Mouse (Mus musculus) sigmoid colon, adult 10 weeks (tissue): Measurements from ENCODE around the gene Lpar5. TPM values are rescaled to one million over a fixed set of nuclear protein-coding genes. Genes with fewer than 3 reads are reported as not detected.

Experiments
- polyA plus RNA-seq: library from polyadenylated mRNA; stranded (reverse); fragments of 350-450 nt; fragmentation: Illumina TruSeq; extraction: RNeasy Lipid Tissue Mini Kit (QIAGEN cat#74804); gene quantifications from one replicate; pipeline ENCODE4 v1.2.3, GENCODE M21; 2014; ENCODE audit warnings: low read depth, low replicate concordance

The Lpar5 gene
- 3.2 TPM for polyA plus RNA-seq

DNA sequence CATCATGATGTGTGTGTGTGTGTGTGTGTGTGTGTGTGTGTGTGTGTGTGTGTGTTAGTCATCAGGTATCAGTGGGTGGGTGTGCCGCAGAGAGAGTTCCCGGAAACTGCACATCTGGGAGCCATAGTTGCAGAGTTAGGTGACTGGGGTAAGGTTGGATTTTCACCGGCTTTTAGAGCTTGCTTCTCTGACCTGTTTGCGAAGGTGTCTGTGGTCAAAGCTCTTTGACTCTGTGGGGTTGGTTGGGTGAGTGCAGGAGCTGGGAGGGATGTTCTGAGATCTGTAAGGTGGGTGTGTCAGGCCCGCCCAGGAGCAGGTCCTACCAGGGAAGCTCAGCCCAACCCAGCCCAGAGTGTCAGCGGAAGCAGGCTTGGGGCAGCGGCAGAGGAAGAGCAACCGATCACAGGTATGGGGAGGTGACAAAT is at the start of gene Lpar5:
TSS of gene Lpar5 (plus strand) at position 350 of the 425 bp plus-strand sequence.

GRCm38 (mm10) chr6:125039533-125040153 is 28.1 kb upstream of the Lpar5 start, which contains the start of gene Ing4:
Gene Ing4 (plus strand): TSS chr6:125039760.

DNA sequence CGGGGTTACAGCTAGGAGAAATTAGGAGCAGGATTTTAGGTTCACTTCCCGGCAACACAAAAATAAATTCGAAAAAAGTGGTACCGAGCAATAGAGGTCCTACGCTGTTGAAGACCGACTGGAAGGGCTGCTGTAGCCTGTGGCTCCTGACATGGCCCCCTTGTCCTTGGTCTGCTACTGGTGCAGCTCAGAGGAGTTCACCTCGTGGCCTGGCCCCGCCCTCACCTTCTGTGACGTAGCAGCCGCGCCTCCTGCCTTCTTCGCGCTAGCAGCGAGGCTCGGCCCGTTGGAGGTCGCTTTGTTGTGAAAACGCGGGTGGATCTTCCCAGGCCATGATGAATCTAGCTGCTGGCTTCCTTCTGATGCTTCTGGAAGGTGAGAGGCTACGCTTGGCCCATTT is 18.0 kb upstream of the Lpar5 start, which contains the start of gene Acrbp:
TSS of gene Acrbp (plus strand) at position 12 of the 400 bp plus-strand sequence.

GRCm38 (mm10) chr6:125095391-125096278 is 27.9 kb downstream of the Lpar5 start, which contains the start of gene Chd4:
Gene Chd4 (plus strand): TSS chr6:125095981.

DNA sequence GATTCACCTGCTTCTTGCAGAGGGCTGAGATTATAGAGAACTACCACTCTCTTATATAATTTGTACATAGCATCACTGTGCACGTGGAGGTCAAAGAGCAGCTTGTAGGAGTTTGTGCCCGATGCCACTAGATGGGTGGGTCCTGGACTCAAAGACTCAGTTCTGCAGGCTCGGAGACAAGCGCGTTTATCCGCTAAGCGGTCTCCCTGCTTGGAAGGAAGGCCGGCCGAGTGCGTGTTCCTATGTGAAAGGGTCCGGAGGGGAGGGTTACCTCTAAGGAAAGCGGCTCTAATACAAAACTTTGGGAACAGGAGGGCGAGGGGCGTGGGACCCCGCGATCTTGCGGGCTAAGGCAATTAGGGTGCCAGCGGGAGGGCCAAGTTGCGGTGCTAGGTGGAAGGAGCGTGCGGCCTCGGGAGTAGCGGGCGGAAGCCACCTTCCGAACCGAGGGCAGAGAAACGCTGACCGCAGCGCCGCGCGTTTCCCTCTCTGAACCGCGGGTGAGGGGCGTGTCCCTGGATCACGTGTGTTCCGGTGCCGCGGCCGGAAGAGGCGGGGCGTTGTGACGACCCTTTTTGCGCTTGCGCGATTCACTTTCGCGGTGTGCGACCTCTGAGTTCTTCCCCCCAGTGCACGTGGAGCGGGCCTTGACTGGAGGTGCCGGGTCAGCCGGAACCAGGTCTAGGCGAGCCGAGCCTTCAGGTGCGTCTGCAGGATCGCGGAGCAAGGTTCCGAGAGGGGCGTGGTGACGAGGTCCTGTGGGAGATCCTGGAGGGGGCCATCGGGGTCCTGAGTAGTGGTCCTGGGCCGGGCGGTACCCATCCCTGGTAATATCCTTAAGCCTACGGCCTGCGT is 63.8 kb downstream of the Lpar5 start, which contains the start of gene Nop2:
TSS of gene Nop2 (plus strand) at position 608 of the 855 bp plus-strand sequence.

Other genes starting within 250 kb of the Lpar5 start
- gene Usp5, start 238.4 kb upstream of the Lpar5 start, polyA plus RNA-seq, result 25.3 TPM
- gene Cdca3, start 238.4 kb upstream of the Lpar5 start, polyA plus RNA-seq, result 3.8 TPM
- gene Gnb3, start 227.6 kb upstream of the Lpar5 start, polyA plus RNA-seq, result not detected
- 0.60 TPM for gene P3h3, start 210.2 kb upstream of the Lpar5 start, polyA plus RNA-seq
- gene Gpr162, start 203.9 kb upstream of the Lpar5 start, polyA plus RNA-seq, result not detected
- 2.6 TPM for gene Cd4, start 179.7 kb upstream of the Lpar5 start, polyA plus RNA-seq
- not detected for gene Lag3, start 156.2 kb upstream of the Lpar5 start, polyA plus RNA-seq
- gene Ptms, start 147.8 kb upstream of the Lpar5 start, polyA plus RNA-seq, result 183 TPM
- gene Mlf2, start 136.5 kb upstream of the Lpar5 start, polyA plus RNA-seq, result 11.7 TPM
- 26.0 TPM for gene Cops7a, start 102.4 kb upstream of the Lpar5 start, polyA plus RNA-seq
- not detected for gene Pianp, start 71.2 kb upstream of the Lpar5 start, polyA plus RNA-seq
- 20.3 TPM for gene Zfp384, start 58.8 kb upstream of the Lpar5 start, polyA plus RNA-seq
- 25.3 TPM for gene Ing4, start 28.2 kb upstream of the Lpar5 start, polyA plus RNA-seq
- 3.6 TPM for gene Acrbp, start 18.2 kb upstream of the Lpar5 start, polyA plus RNA-seq
- 61.0 TPM for gene Chd4, start 28.1 kb downstream of the Lpar5 start, polyA plus RNA-seq
- 1.4 TPM for gene Nop2, start 64.0 kb downstream of the Lpar5 start, polyA plus RNA-seq
- 1.6 TPM for gene Iffo1, start 77.3 kb downstream of the Lpar5 start, polyA plus RNA-seq
- 73.5 TPM for gene Gapdh, start 98.5 kb downstream of the Lpar5 start, polyA plus RNA-seq
- gene Ncapd2, start 123.8 kb downstream of the Lpar5 start, polyA plus RNA-seq, result 5.5 TPM
- 111 TPM for gene Mrpl51, start 123.9 kb downstream of the Lpar5 start, polyA plus RNA-seq
- 16.1 TPM for gene Vamp1, start 147.6 kb downstream of the Lpar5 start, polyA plus RNA-seq
- gene Tapbpl, start 163.9 kb downstream of the Lpar5 start, polyA plus RNA-seq, result 9.3 TPM
- gene Cd27, start 169.1 kb downstream of the Lpar5 start, polyA plus RNA-seq, result not detected
- gene Tuba3a, start 218.1 kb downstream of the Lpar5 start, polyA plus RNA-seq, result not detected
- 0.95 TPM for gene Ltbr, start 246.0 kb downstream of the Lpar5 start, polyA plus RNA-seq